Mouse (Mus musculus) embryonic facial prominence, embryonic 14.5 days (tissue): Measurements from ENCODE around the gene Olfr452. TPM values are rescaled to one million over a fixed set of nuclear protein-coding genes. Genes with fewer than 3 reads are reported as not detected.

Source experiments
- ATAC-seq: fragments of 200-750 bp; cut with Nextera tagmentation; 2 replicates; pipeline ENCODE4 v1.8.0; 2017; ENCODE audit warnings: low read depth, moderate number of reproducible peaks, moderate TSS enrichment
- DNase-seq: peaks from one replicate; pipeline ENCODE4 v3.0.0-alpha.2; 2015; ENCODE audit warnings: low spot score
- H3K27ac ChIP-seq: fragments of 300-500 bp; sonication (generic); replicated peaks from 2 replicates; pipeline ENCODE4 v1.5.1; 2014; ENCODE audit warnings: low read depth, mild to moderate bottlenecking, low read length, moderate library complexity
- H3K27me3 ChIP-seq: fragments of 300-500 bp; sonication (generic); replicated peaks from 2 replicates; pipeline ENCODE4 v1.6.1; 2014; ENCODE audit warnings: low read length; ENCODE audit not compliant: control insufficient read depth, insufficient read depth
- H3K36me3 ChIP-seq: fragments of 300-500 bp; sonication (generic); 2 replicates; pipeline ENCODE4 v1.6.1; 2014; ENCODE audit warnings: low read length, mixed read lengths; ENCODE audit not compliant: control insufficient read depth, insufficient read depth
- H3K4me1 ChIP-seq: fragments of 300-500 bp; sonication (generic); 2 replicates; pipeline ENCODE4 v1.6.1; 2014; ENCODE audit warnings: antibody characterized with exemption, low read length; ENCODE audit not compliant: control insufficient read depth, insufficient read depth
- H3K4me2 ChIP-seq: fragments of 300-500 bp; sonication (generic); 2 replicates; pipeline ENCODE4 v1.6.1; 2014; ENCODE audit warnings: low read depth, mild to moderate bottlenecking, low read length, moderate library complexity, mixed read lengths
- H3K4me3 ChIP-seq: fragments of 300-500 bp; sonication (generic); 2 replicates; pipeline ENCODE4 v1.5.1; 2014; ENCODE audit warnings: low read depth, mild to moderate bottlenecking, low read length
- H3K9ac ChIP-seq: fragments of 300-500 bp; sonication (generic); 2 replicates; pipeline ENCODE4 v1.6.1; 2014; ENCODE audit warnings: low read depth, mild to moderate bottlenecking, low read length, moderate library complexity, mixed read lengths
- H3K9me3 ChIP-seq: fragments of 300-500 bp; sonication (generic); 2 replicates; pipeline ENCODE4 v1.6.1; 2016; ENCODE audit warnings: low read length; ENCODE audit not compliant: control insufficient read depth
- WGBS: fragments of 180-500 bp; shearing (Covaris S2); extraction: QIAGEN DNeasy Blood & Tissue Kit; methylation state at CpG from one replicate; pipeline ENCODE4 v1.1.7; 2014; 5-methylcytosine and 5-hydroxymethylcytosine counted together
- polyA plus RNA-seq: library from polyadenylated mRNA; unstranded; fragments of >200 nt; fragmentation: Nextera tagmentation; extraction: Ambion mirVana; gene quantifications from 2 replicates; pipeline ENCODE4 v1.2.1, GENCODE M21; 2014

The Olfr452 gene
- polyA plus RNA-seq = 0.11 TPM in 1 of 2 replicates, not detected in the other

DNA sequence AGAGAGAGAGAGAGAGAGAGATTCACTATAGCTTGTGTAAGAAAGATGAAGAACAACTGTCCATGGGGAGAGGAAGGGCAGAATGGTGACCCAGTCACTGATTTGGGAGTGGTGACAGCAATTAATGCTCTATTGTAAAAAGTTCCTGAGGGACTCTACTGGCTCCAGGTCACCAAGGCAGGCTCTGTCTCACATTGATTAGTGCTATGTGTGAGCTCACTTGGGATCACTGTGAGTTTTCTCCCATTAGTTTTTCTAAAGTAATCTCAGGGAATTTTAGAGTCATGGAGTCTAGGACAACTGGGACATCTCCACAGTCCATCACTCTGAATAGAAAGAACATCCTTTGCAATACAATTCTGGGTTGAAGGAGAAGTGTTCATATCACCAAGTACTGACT is at the start of gene Olfr452:
Gene Olfr452, plus strand, starts transcription at position 301 of the 400 bp plus-strand sequence.
- Histone ChIP-seq H3K4me3 (no peak within 1 kb of the TSS), H3K4me2 (no peak within 1 kb of the TSS), H3K9ac (no peak within 1 kb of the TSS), H3K9me3 (no peaks in the 10 kb centered on the region), H3K27ac (no peak within 1 kb of the TSS), H3K4me1 (no peaks in the 10 kb centered on the region), H3K27me3 (no peaks in the 10 kb centered on the region), H3K36me3 (no peaks in the 10 kb centered on the region)
- DNase-seq (no peak), ATAC-seq (no peak)

GRCm38 (mm10) chr6:42739071-42739470 is 45.8 kb upstream of the Olfr452 start, which contains the start of gene Olfr453:
Gene Olfr453 (plus strand): TSS chr6:42739371.
- Histone ChIP-seq H3K27ac (no peak within 1 kb of the TSS), H3K9me3 (no peaks in the 10 kb centered on the region), H3K27me3 (no peaks in the 10 kb centered on the region), H3K36me3 (no peaks in the 10 kb centered on the region), H3K4me1 (no peaks in the 10 kb centered on the region), H3K4me2 (no peak within 1 kb of the TSS), H3K9ac (no peak within 1 kb of the TSS), H3K4me3 (no peak within 1 kb of the TSS)
- ATAC-seq (no peak), DNase-seq (no peak)
- WGBS = 96% methylated on average over 1 of the region's 1 CpGs

DNA sequence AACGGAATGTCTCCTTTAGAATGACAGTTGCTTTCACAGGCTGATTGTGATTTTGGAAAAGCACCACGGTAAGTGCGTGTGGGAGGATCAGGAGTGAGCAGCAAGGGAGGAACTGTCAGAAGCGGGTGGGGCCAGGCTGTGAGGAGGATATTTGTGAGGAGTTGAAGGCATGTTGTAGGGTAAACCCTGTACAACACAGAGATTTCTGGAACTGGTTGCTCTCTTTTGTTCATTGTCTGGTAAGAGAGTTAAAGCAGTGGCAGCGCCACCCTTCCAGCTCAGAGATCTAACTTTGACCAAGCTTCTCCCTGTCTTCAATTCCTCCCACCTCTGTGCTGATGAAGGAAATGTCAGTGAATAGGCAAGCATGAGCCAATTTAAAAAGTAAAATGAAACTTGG is 42.6 kb upstream of the Olfr452 start:
- Histone ChIP-seq H3K9me3 (no peaks in the 10 kb centered on the region), H3K4me1 (no peaks in the 10 kb centered on the region), H3K4me3 (no peak overlapping the region), H3K27me3 (no peaks in the 10 kb centered on the region), H3K27ac (no peak overlapping the region), H3K4me2 (no peak overlapping the region), H3K36me3 (no peaks in the 10 kb centered on the region), H3K9ac (no peak overlapping the region)
- ATAC-seq = no peak
- WGBS = 69% methylated on average over 5 of the region's 5 CpGs
- no peak for DNase-seq

- Histone ChIP-seq H3K4me2 (no peak overlapping the region), H3K27ac (no peak overlapping the region), H3K4me3 (no peak overlapping the region), H3K27me3 (no peaks in the 10 kb centered on the region), H3K4me1 (no peaks in the 10 kb centered on the region), H3K9me3 (no peaks in the 10 kb centered on the region), H3K36me3 (no peaks in the 10 kb centered on the region), H3K9ac (no peak overlapping the region)
- DNase-seq = no peak
- no peak for ATAC-seq
Measured at GRCm38 (mm10) chr6:42747846-42748245, 37.0 kb upstream of the Olfr452 start.

DNA sequence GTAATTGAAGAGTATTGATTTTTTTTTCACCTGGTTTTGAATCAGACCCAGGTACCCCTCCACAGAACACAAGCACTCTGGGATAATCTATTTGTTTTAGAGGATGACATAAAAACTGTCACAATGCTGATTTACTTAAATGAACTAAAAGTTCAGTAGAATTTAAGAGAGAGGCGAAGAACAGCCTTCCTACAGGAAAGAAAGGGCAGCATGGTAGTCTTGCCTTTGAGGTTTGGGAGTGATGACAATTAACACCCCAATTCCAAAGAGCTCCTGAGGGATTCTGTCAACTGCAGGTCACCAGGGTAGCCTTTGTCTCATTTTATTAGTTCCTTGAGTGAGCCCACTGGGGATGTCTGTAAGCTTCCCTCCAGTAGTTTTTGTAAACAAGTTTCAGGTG is 28.8 kb upstream of the Olfr452 start, which contains the start of gene Olfr38:
Gene Olfr38, plus strand, starts transcription at position 301 of the 400 bp plus-strand sequence.
- 72% methylated on average over 1 of the region's 1 CpGs for WGBS
- Histone ChIP-seq H3K4me3 (no peak within 1 kb of the TSS), H3K27ac (no peak within 1 kb of the TSS), H3K9me3 (no peaks in the 10 kb centered on the region), H3K4me2 (no peak within 1 kb of the TSS), H3K27me3 (no peaks in the 10 kb centered on the region), H3K4me1 (no peaks in the 10 kb centered on the region), H3K36me3 (no peaks in the 10 kb centered on the region), H3K9ac (no peak within 1 kb of the TSS)
- peak; percentile 0 for DNase-seq
- no peak for ATAC-seq

DNA sequence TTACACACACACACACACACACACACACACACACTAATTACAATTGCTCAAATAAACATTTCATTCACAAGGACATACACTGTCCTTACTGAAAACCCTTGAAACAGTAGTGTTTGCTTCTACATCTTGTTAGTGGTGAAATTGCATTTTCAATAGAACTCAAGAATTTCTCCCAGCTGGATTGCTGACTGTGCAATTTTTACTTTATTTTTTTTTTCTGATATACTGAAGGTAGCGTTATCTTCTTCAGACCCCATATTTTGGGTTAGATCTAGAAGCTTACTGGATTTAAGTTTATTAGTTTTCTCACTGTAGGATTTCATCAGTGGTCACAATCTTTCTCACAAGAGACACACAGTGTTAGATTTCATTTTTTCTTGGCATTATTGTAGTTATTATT is 7.8 kb upstream of the Olfr452 start:
- no peaks in the 10 kb centered on the region for H3K27me3 ChIP-seq
- WGBS = 96% methylated on average over 1 of the region's 1 CpGs

DNA sequence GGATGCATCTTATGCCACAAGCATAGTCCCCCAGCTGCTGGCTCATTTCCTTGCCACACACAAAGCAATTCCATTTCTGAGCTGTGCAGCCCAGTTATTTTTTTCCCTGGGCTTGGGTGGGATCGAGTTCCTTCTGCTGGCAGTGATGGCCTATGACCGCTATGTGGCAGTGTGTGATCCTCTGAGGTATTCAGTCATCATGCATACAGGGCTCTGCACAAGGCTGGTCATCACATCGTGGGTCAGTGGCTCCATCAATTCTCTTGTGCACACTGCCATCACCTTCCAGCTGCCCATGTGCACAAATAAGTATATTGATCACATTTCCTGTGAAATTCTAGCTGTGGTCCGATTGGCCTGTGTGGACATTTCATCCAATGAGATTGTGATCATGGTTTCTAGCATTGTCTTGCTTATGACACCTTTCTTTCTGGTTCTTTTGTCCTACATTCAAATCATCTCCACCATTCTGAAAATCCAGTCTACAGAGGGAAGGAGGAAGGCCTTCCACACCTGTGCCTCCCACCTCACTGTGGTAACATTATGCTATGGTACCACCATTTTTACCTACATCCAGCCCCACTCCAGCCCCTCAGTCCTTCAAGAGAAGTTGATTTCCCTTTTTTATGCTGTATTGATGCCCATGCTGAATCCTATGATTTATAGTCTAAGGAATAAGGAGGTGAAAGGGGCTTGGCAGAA is 5.5 kb downstream of the Olfr452 start:
- Histone ChIP-seq H3K4me1 (no peaks in the 10 kb centered on the region), H3K4me3 (no peak overlapping the region), H3K27me3 (no peaks in the 10 kb centered on the region), H3K4me2 (no peak overlapping the region), H3K27ac (no peak overlapping the region), H3K9me3 (no peaks in the 10 kb centered on the region), H3K9ac (no peak overlapping the region), H3K36me3 (no peaks in the 10 kb centered on the region)
- 51% methylated on average over 4 of the region's 4 CpGs for WGBS
- no peak for DNase-seq
- no peak for ATAC-seq

More for the DNA sequence above, 7.8 kb upstream of the Olfr452 start:
- Histone ChIP-seq H3K27ac (no peak overlapping the region), H3K4me1 (no peaks in the 10 kb centered on the region), H3K4me3 (no peak overlapping the region), H3K4me2 (no peak overlapping the region), H3K9ac (no peak overlapping the region), H3K36me3 (no peaks in the 10 kb centered on the region), H3K9me3 (no peaks in the 10 kb centered on the region)
- DNase-seq (no peak), ATAC-seq (no peak)

DNA sequence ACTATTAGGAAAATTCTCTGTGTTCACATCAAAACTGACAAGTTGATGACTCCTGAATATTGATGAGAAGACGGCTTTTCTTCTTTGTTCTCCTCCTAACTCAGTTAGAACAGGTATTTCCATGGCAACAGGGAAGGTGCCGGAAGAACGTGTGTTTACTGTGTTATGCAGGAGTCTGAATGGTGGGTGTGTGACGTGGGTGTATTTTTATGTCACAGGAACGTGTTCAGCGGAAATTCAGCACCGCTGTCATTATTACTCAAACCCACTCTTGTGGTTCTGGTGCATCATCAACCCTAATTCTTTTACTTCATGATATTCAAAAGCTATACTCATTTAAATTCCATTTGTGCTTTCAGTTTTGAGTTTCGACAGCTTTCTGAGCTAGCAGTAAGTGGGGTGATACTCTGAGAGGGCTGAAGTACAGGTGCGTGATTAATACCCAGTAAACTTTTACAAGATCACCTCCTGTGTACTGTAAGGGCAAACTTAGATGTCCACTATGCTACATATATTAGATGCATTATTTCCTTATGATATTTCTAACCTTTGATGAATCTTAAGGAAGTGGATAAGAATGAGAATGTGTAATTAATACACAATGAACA is 6.2 kb downstream of the Olfr452 start:
- ATAC-seq = no peak
- Histone ChIP-seq H3K9me3 (no peaks in the 10 kb centered on the region), H3K4me1 (no peaks in the 10 kb centered on the region), H3K4me3 (no peak overlapping the region), H3K9ac (no peak overlapping the region), H3K27ac (no peak overlapping the region), H3K27me3 (no peaks in the 10 kb centered on the region), H3K36me3 (no peaks in the 10 kb centered on the region), H3K4me2 (no peak overlapping the region)
- WGBS = 78% methylated on average over 9 of the region's 9 CpGs
- no peak for DNase-seq

DNA sequence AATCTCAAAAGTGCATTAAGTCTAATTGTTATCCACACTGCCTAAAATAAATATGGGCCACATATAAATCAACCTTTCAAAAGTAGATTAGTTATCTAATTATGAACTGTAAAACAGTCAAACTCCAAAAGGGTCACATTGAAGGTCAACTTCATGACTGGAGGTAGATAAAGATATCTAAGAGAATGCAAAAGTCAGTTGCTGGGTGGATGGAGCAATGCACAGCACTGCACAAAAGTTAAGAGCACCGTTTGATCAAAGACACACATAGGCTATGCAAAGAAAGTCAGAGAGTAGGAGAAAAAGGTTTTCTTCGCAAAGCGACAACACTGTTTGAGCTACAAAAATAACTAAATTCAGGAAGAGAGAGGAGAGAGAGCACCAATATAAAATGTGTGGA is 10.1 kb downstream of the Olfr452 start:
- H3K4me3 ChIP-seq = no peak overlapping the region
- no peaks in the 10 kb centered on the region for H3K27me3 ChIP-seq
- no peaks in the 10 kb centered on the region for H3K9me3 ChIP-seq
- no peak overlapping the region for H3K4me2 ChIP-seq
- no peaks in the 10 kb centered on the region for H3K4me1 ChIP-seq
- no peaks in the 10 kb centered on the region for H3K36me3 ChIP-seq
- no peak overlapping the region for H3K9ac ChIP-seq
- 89% methylated on average over 3 of the region's 3 CpGs for WGBS
- no peak overlapping the region for H3K27ac ChIP-seq
- DNase-seq (no peak), ATAC-seq (no peak)
